Mouse (Mus musculus): ENCODE measurements around the gene Med23.

Gene Med23

GRCm38 (mm10) chr10:24959043-24959916 lies 89.5 kb downstream of the Med23 start:
- no peak for DNase-seq (ENCODE audit: extremely low read depth, low read depth, low spot score)

- no peak for DNase-seq (ENCODE audit: extremely low read depth, low read depth, low spot score)
Measured at GRCm38 (mm10) chr10:24961112-24961511, 91.3 kb downstream of the Med23 start.

GRCm38 (mm10) chr10:24961889-24962288 lies 92.1 kb downstream of the Med23 start:
- DNase-seq (ENCODE audit: extremely low read depth, low read depth, low spot score), result no peak

All from fat pad, adult 2 months (tissue).